Mouse (Mus musculus): Measurements from ENCODE around the gene Ensa.

DNA sequence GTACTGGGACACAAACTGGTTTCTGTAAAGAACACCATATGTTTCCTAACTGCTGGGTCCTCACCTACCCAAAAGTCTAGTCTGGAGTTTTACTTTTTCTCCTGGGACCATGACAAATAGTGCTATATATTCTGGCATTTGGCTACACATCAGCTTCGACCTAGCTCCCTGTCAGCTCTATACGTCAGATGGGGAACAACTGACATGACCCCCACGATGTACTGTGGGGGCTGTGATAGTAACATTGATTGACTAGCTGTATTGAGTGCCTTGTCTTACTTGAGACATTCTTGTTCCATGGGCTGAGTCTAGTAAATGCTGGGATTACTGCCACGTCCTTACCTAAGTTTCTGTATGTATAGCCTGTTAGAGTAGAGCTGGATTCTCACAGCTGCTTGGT lies 42.7 kb downstream of the Ensa start:
- TF ChIP-seq POLR2A (IDR thresholded peaks at IDR 0.05; ENCODE audit: control insufficient read depth, low read depth, low read length): no peak
- TF ChIP-seq CTCF (IDR thresholded peaks at IDR 0.05; ENCODE audit: control insufficient read depth, insufficient read depth, insufficient replicate concordance, low read depth, low read length): no peak
